Mouse (Mus musculus): ENCODE data around the gene Mum1.

The Mum1 gene

DNA sequence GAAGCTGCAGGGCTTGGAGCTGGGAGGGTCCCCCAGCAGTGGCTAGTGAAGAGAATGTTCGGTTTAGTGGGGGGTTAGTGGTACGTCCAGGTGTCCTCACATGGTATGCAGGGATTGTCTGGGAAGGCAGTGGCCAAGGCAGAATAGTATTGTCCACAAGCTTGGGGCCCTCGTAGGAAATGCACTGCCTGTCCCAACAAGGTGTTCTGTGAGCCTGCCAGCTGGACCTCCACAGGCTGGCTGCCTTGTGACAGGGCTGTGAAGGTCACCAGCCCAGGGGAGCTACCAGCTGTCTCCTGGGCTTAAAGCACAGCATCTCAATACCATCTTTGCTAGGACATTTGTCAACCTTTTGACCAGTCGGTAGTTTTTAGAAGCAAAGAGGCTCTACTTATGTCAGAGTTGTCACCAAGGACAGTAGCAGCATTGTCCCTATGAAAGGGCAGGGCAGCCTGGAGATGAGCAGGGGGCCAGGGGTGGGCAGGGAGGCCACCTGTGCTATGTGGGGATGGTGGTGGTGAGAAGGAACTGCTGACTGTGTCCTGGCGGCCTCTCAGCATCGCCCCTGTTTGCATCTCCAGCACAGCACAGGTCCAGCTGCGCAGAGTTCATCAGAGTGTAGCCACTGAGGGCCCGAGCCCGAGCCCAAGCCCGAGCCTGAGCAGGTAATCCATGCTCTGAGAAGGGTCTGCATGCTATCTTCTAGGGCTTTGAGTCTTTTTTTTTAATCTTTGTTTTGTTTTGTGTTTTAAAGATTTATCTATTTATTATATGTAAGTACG, 26.4 kb downstream of the Mum1 start:
- ChIA-PET POLR2A (interaction anchor here in 3 of 4 experiments (0.8 to 4.0 kb wide), 5 partner anchors 8 to 423 kb away, joined by 3 to 39 read pairs (median 4); partner anchors contain the start of genes Dazap1 (in 2 of the 3), Gamt (in 2 of the 3) and Rps15 (in 1 of the 3)), CTCF (no interaction called here)

DNA sequence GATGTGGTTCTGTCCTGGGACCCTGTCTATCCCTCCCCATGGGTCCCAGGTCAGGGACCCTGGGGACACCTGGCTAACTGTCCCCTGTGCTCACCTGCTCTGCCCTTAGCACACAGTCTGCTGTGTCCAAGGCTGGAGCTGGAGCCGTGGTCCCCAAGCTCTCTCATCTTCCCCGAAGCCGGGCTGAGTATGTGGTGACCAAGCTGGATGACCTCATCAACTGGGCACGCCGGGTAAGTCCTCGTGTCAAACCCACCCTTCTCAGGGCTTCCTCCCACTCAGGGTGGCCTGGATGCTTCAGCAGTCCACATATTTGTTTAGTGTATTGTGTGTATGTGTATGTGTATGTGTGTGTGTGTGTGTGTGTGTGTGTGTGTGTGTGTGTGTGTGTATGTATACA, 27.3 kb downstream of the Mum1 start:
- POLR2A ChIA-PET = interaction anchor here in 2 of 4 experiments (0.8 to 2.6 kb wide), 2 partner anchors 8 to 86 kb away, joined by 5 to 11 read pairs; partner anchors contain the start of genes Dazap1 (in 1 of the 2) and Gamt (in 1 of the 2)
- CTCF ChIA-PET = interaction anchor here in 1 of 4 experiments (1.2 kb wide), 1 partner anchor 78 kb away, joined by 4 read pairs; no protein-coding TSS in a partner anchor

DNA sequence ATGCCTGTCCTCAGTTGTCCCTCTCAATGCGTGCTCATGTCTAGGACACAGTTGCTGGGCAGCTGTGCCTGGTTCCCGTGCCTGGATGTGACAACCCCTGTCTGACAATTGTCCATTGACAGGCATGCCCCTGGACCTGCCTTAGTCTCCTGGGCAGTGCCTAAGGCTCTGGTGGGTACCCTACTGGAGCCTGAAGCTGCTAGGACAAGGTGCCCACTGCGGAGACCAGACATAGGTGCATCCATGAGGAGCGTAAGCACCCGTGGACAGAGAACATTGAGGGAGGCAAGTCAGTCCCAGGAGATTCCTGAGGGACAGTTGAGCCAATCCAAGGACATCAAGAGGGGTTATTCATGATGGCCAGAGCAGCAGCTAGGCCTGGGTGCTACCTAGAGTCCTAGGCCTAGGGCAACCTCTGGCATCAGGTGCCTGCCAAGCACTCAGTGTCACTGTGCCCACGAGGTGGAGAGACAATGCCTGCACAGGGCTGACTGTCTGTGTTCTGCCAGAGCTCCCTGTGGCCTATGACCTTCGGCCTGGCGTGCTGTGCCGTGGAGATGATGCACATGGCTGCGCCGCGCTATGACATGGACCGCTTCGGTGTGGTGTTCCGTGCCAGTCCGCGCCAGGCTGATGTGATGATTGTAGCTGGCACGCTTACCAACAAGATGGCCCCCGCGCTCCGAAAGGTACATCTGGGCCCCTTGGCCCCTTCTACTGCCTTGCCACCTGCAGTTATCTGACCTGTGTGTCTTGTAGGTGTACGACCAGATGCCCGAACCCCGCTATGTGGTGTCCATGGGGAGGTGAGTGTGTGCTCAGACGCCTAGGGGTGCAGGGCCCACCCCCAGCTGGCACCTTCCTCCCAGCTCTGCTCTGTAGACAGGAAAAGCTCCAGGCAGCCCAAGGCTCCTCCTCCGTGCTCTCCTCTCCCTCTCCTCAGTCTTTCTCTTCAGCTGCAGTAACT, 28.4 kb downstream of the Mum1 start:
- CTCF ChIA-PET = interaction anchor here in 3 of 4 experiments (0.6 to 2.1 kb wide), 6 partner anchors 20 to 174 kb away, joined by 3 to 5 read pairs (median 4); partner anchors contain the start of gene Mum1 (in 2 of the 3)
- POLR2A ChIA-PET = interaction anchor here in 3 of 4 experiments (0.5 to 3.2 kb wide), 13 partner anchors 12 to 422 kb away, joined by 3 to 13 read pairs (median 4); partner anchors contain the start of genes Mum1 (in 1 of the 3), Rps15 (in 1 of the 3) and Tmem259 (in 1 of the 3)

DNA sequence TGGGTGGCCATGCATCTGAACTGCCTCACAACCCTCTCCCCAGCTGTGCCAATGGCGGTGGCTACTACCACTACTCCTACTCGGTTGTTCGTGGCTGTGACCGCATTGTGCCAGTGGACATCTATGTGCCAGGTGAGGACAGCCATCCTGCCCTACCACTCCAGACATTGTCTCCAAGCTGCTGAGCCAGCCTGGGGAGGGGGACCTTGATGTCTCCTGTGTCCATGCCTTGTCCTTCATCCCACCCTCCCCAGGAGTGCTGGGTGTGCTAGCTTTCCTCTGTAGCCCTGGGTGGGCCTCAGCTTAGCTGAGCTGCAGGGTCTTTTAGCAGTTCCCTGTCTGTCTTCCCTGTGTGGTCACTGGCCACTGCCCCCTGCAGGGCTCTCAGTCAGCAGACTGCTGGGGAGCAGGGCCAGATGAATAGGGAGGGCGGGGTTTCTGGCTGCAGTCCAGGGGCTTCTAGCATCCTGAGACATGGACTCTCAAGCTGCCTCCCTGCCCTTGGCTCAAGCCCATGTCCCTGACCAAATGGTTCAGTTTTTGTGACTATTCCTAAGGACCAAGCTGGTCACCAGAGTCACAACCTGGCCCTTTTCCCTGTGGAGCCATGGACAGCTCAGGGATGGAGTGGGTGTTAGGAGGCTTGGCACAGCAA, 29.8 kb downstream of the Mum1 start:
- CTCF ChIA-PET = interaction anchor here in 3 of 4 experiments (0.6 to 2.1 kb wide), 7 partner anchors 9 to 108 kb away, joined by 3 to 5 read pairs (median 4); partner anchors contain the start of genes Midn (in 1 of the 3) and Mum1 (in 1 of the 3)

DNA sequence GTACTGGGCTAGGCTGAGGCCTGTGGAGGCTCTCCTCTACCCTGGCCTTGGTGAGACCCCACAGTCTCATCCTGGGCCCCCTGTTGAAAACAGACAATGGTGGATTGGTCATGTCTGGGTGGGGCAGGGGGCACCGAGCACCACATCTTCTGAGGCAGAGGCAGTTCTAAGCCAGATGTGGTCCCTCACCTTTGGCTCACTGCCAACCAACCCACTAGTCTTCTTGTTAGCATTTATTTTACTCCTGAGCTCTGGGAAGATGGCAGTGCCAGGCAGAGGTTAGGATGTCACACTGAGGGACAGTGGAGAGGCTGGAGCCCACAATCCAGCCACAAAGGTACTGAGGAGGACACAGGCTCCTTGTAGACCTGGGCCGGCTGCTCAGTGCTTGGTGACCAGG, 31.7 kb downstream of the Mum1 start:
- CTCF ChIA-PET = interaction anchor here in 1 of 4 experiments (0.6 kb wide), 1 partner anchor 32 kb away, joined by 5 read pairs; the partner anchor contains the start of gene Mum1
- POLR2A ChIA-PET = interaction anchor here in 2 of 4 experiments (0.6 to 12.5 kb wide), 11 partner anchors 8 to 575 kb away, joined by 3 to 169 read pairs (median 3); partner anchors contain the start of genes Rps15 (in 2 of the 2), Apc2 (in 1 of the 2) and Ndufs7 (in 1 of the 2)

More for the DNA sequence above, 29.8 kb downstream of the Mum1 start:
- POLR2A ChIA-PET = interaction anchor here in 3 of 4 experiments (0.5 to 12.5 kb wide), 13 partner anchors 10 to 402 kb away, joined by 3 to 169 read pairs (median 4); partner anchors contain the start of genes Rps15 (in 2 of the 3), Apc2 (in 1 of the 3), Mum1 (in 1 of the 3) and Ptbp1 (in 1 of the 3)

DNA sequence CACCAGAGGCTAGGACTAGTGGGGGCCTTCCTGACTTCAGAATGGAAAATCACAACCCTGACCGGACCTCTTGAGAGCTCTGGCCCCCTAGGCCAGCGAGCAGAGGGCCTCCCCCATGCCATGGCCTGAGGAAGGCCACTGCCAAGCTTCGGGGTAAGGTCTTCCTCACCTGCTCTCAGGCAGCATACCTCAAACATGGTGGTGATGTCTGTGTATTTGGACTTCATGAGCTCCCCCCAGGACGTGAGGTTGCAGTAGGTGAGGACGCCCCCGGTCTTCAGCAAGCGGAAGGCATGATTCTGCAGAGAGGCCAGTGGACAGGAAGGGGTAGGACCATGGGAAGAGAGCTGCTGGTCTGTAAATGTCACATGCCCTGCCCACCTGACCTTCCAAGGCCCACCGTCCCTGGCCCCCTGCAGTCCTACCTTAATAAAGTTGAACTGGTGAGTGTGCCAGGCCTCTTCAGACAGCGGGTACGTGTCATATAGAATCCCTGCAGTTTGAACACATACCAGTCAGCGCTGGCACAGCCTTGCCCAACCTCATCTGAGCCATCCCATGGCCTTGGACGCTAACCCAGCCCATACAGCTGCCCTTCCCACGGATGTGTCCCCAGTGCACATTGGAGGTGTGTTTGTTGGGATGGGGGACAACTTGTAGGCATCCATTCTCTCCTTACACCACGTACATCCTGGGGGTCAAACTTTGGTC, 32.7 kb downstream of the Mum1 start:
- POLR2A ChIA-PET = interaction anchor here in 3 of 4 experiments (0.5 to 12.5 kb wide), 17 partner anchors 9 to 91 kb away, joined by 3 to 169 read pairs (median 4); partner anchors contain the start of genes Apc2 (in 2 of the 3), Ndufs7 (in 2 of the 3), Rps15 (in 2 of the 3) and Pcsk4 (in 1 of the 3)
- CTCF ChIA-PET = interaction anchor here in 1 of 4 experiments (0.5 to 1.2 kb wide), 2 partner anchors 93 to 293 kb away, joined by 3 read pairs; no protein-coding TSS in a partner anchor

DNA sequence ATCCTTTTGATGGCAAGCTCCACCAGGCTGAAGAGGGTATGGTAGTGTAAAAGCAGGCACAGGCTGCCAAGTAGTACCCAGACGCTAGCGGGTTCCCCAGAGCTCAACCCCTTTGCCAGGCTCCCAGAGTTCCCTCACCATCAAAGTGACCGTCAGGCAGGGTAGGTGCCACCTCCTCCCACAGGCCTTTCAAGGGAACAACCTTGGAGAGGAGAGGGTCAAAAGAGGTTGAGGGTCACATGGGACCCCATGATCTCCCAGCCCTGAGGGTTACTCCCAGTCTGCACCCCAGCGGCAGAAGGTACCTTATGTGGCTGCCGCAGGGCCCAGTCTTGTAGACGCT, 33.2 kb downstream of the Mum1 start:
- ChIA-PET CTCF (interaction anchor here in 1 of 4 experiments (1.2 kb wide), 1 partner anchor 92 kb away, joined by 3 read pairs; no protein-coding TSS in a partner anchor), POLR2A (interaction anchor here in 3 of 4 experiments (0.5 to 12.5 kb wide), 18 partner anchors 9 to 405 kb away, joined by 3 to 169 read pairs (median 4); partner anchors contain the start of genes Apc2 (in 2 of the 3), Ndufs7 (in 2 of the 3), Rps15 (in 2 of the 3) and Pcsk4 (in 1 of the 3))

DNA sequence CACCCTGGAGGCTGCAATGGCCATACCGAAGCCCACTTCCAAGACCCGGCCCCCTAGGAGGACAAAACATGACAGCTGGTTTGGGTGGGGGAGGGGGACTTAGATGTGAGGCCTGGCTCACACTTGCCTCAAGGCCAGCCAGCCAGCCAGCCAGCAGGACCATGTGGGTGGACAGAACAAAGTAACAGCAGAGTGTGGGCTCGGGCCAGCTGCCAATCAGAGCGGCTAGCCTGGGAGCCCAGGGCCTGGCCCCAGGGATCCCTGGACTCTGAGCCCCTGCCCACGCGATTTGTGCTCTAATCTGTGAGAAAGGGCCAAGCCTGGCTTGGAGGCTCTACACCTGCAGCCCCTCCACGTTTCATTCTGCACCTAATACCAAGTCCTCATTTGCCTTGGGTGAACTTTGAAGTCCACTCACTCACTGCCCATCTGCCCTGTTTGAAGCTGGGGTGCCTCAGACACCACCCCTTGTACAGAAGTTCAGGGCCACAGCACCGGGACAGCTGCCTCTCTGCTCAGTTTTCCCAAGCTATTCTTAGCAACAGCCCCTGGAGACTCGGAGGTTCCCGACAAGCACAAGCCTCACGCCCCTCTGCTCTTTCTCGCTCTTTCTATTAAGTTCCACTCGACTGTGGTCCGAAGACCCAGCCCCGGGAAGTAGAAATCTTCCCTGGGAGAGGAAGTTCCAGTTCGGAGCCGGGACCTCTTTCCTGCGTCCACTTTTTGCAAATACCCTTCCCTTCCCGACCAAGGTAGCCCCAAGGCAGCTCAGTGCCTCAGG, 33.8 kb downstream of the Mum1 start:
- ChIA-PET CTCF (interaction anchor here in 3 of 4 experiments (0.6 to 2.6 kb wide), 14 partner anchors 9 to 448 kb away, joined by 3 to 14 read pairs (median 3); partner anchors contain the start of genes Adamtsl5 (in 1 of the 3), Cbarp (in 1 of the 3) and Ndufs7 (in 1 of the 3)), POLR2A (interaction anchor here in 3 of 4 experiments (0.6 to 12.5 kb wide), 46 partner anchors 8 to 646 kb away, joined by 3 to 169 read pairs (median 5); partner anchors contain the start of genes Mum1 (in 3 of the 3), Rps15 (in 3 of the 3), Apc2 (in 2 of the 3) and Ndufs7 (in 2 of the 3))

DNA sequence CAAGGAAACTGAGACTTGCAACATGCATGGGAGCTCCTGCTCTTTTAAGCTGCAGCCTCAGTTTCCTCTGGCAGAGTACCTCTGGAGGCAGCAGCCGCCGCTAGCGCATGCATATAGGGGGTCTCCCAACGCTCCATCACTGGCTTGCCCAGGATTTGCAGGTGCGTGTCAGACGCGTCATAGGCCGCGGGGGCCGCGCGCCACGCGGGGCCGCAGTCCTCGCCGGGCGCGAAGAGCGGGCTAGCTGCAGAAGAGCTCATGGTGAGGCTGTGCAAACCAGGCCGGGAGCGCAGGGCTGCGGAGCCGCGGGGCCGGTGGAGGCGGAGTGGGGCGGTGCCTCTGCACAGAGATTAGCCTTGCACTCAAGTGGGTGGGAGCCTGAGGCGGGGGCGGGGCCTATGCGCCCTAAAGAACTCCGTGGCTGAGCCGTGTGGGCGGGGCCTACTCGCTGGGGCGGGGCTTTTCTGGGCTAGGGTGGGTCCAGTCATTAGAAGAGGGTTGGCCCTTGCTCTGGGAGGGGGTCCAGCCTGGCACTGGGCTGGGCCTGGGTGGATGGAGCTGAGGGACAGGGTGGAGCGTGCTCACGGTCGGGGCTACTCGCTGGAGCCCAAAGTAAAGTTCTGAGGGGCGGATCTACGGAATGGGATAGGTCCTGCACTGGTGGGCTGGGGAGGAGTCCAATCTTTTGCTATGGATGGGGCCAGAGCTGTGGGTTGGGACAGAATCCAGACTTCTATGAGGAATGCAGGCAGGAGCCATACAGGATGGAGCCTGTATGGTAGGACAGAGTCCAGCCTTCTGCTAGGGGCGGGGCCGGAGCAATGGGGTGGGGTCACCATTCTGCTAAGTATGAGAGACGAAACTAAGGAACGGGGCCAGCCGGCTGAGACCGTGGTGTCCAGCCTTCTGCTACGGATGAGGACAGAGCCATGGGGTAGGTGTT, 34.7 kb downstream of the Mum1 start, which contains the start of the genes Gamt and Dazap1:
Gene Gamt (minus strand): TSS at position 371 of the 943 bp plus-strand sequence.
Gene Dazap1 (plus strand): TSS at position 845 of the 943 bp plus-strand sequence.
- CTCF ChIA-PET = interaction anchor here (0.6 to 2.6 kb wide), 22 partner anchors 8 to 759 kb away, joined by 3 to 14 read pairs (median 3); partner anchors contain the start of genes Adamtsl5 (in 1 of the 4), Arid3a (in 1 of the 4), Cbarp (in 1 of the 4) and Mum1 (in 1 of the 4)
- POLR2A ChIA-PET = interaction anchor here in 3 of 4 experiments (0.6 to 12.5 kb wide), 90 partner anchors 9 to 1867 kb away, joined by 3 to 169 read pairs (median 4); partner anchors contain the start of genes Mum1 (in 3 of the 3), Rps15 (in 3 of the 3), Apc2 (in 2 of the 3) and Cirbp (in 2 of the 3)

DNA sequence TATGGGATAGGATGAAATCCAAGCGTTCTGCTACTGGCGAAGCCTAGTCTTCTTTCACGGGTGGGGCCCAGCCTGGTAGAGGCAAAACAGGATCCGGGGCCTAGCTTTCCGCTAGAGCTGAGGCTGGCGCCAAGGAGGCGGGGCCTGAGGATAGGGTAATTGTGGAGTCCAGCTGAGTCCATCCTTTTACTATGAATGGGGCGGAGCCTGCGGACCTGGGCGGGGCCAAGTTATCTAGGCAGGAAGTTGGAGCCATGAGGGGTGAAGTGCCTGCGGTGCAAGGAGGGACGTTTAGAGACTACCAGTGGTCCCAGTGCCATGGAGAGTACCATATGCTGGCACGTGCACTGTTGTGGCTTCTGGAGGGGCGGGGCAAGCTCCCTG, 35.3 kb downstream of the Mum1 start:
- CTCF ChIA-PET = interaction anchor here in 3 of 4 experiments (0.6 to 2.6 kb wide), 16 partner anchors 31 to 759 kb away, joined by 3 to 14 read pairs (median 4); partner anchors contain the start of genes Adamtsl5 (in 1 of the 3), Arid3a (in 1 of the 3), Cbarp (in 1 of the 3) and Mum1 (in 1 of the 3)
- POLR2A ChIA-PET = interaction anchor here in 3 of 4 experiments (0.6 to 12.5 kb wide), 84 partner anchors 8 to 1867 kb away, joined by 3 to 169 read pairs (median 4); partner anchors contain the start of genes Rps15 (in 3 of the 3), Apc2 (in 2 of the 3), Cirbp (in 2 of the 3) and Mbd3 (in 2 of the 3)

DNA sequence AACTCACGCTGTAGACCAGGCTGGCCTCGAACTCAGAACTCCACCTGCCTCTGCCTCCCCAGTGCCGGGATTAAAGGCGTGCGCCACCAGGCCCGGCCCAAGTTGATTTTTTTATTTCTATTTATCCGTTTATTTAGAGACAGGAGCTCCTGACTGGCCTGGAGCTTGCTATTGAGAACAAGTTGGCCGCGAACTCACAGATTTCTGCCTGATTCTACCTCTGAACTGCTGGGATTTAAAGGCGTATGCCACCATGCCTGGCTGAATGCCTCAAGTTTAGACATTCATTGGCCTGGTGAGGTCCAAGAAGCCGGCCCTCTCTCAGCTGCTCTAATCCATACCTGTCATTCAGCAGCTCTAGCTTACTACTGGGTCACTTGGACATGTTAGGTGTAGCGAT, 35.9 kb downstream of the Mum1 start:
- CTCF ChIA-PET = interaction anchor here in 3 of 4 experiments (0.6 to 2.6 kb wide), 10 partner anchors 30 to 345 kb away, joined by 3 to 18 read pairs (median 4); partner anchors contain the start of genes Mum1 (in 1 of the 3), Pcsk4 (in 1 of the 3), Reep6 (in 1 of the 3) and Rps15 (in 1 of the 3)
- POLR2A ChIA-PET = interaction anchor here in 3 of 4 experiments (0.6 to 12.5 kb wide), 63 partner anchors 9 to 667 kb away, joined by 3 to 169 read pairs (median 5); partner anchors contain the start of genes Rps15 (in 3 of the 3), Apc2 (in 2 of the 3), Mbd3 (in 2 of the 3) and Mum1 (in 2 of the 3)

DNA sequence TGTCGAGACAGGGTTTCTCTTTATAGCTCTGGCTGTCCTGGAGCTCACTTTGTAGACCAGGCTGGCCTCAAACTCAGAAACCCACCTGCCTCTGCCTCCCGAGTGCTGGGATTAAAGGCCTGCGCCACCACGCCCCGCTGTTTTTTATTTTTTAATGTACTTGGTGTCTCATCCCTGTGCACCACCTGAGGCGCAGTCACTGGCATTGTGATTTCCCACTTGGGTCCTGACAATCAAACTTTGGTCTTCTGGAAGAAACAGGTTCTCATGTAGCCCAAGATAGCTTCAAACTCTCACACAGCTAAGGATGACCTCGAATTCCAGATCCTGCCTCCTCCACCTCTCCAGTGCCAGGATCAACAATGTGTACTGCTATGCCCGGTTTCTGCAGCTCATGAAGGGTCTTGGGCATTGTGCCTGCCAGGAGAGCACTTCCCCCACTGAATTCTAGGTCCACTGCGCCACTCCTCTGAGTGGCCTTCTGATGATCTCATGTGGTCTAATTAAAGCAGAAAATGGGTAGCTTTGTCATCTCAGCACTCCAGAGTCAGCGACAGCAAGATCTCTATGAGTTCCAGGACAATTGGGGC, 36.6 kb downstream of the Mum1 start:
- CTCF ChIA-PET = interaction anchor here in 1 of 4 experiments (0.7 kb wide), 1 partner anchor 344 kb away, joined by 3 read pairs; no protein-coding TSS in a partner anchor
- POLR2A ChIA-PET = interaction anchor here (0.6 to 12.5 kb wide), 25 partner anchors 8 to 413 kb away, joined by 3 to 169 read pairs (median 12); partner anchors contain the start of genes Apc2 (in 2 of the 4), Ndufs7 (in 2 of the 4), Rps15 (in 2 of the 4) and Med16 (in 1 of the 4)
